Mouse (Mus musculus) cerebellum, adult 9-10 months (tissue): ENCODE results near the gene Abca1.

Experiments used
- DNase-seq: peaks from one replicate; pipeline ENCODE4 v3.0.0; 2022

Abca1 gene

GRCm38 (mm10) chr4:53120038-53120685 is 39.5 kb downstream of the Abca1 start:
- no peak for DNase-seq

DNA sequence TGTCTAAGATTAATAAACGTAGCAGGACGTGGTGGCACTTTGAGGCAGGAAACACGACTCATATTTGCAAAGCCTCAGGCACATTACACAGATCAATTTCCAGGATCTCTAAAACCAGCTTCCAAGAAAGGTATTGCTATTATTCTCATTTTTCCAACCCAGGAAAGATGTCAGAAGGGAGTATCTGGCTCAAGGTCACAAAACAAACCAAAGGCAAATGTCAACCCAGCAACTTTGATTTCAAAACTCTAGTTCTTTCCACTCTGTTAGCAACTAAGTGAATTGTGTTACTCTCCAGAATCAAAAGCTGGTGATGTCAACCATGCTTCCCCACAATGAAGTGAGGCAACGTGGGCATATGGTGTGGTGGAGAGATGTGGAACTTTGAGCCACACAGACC is 41.1 kb downstream of the Abca1 start:
- no peak for DNase-seq

GRCm38 (mm10) chr4:53117610-53118009 is 42.1 kb downstream of the Abca1 start:
- peak; percentile 28 for DNase-seq

DNA sequence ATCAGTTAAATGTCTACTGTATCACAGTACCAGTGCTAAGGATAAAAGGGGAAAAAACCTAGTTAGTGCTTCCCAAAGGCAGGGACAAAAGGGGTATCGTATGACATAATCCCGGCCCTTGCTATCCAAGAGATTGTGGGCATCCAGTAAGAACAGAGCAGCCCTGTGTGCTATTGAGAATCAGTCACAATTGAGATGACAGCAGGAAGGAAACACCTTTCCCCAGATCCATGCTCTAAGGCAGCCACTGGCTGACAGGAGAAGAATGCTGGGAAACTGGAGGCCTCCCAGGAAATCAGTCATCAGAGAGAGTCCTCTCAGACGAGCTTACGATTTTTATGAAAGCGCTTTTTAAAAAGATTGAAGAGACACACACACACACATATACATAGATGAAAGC is 42.6 kb downstream of the Abca1 start:
- DNase-seq = no peak

DNA sequence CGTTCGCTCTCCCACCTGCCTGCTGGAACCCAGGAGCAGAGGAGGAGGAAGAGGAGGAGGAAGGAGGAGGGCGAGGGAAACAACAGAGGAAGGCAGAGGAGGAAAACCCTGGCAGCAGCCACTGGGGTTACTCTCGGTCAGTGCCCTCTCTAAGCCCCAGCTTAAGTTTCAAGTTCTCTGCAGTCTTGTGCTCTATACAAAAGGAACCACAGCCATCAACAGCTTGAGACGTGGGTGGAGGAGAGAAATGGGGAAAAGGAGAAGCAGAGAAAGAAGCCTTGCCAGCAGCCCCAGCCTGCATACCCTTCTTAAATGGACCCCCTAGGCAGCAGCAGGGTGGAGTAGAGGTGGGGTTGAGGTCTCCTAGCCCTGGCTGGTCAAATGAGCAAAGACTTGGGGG is 43.8 kb downstream of the Abca1 start:
- no peak for DNase-seq

- no peak for DNase-seq
Observed at GRCm38 (mm10) chr4:53115410-53115809, 44.3 kb downstream of the Abca1 start.

DNA sequence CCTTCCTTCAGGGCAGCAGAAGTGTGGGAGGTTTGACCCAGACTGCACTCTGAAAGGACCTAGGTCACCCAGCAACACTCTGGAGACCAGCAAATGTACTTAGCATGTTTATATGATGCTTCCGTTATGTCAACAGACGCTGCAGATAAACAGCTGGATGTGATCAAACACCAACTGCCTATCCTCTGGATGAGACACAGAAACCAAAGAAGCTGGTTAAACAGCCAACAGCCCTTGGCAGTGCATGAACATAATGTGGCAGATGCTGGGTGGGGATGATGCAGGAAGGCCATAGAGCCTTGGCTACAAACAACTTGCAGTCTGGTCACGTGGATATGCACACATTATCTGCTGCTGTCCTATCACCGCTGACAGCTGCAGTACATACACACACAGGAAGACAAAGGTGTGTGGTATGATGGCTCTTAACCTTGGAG is 47.8 kb downstream of the Abca1 start:
- DNase-seq = no peak

DNA sequence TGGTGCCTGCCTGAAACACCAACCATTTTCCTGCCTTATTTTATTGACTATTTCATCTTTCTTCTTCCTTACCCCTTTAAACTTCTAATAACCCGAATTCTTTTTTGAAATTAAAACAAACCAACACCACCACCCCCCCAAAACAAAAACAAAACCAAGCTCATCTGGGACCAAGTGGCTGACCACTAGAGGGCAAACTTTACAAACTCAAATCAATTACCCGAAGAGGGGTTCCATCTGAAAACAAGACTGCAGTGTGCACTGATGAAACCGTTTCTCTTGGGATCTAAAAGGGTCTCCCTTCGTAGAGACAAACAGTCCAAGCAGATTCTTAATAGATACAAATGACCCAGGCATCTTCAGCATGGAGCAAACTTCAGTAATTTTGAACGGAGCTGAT is 49.3 kb downstream of the Abca1 start:
- peak; percentile 50 for DNase-seq

DNA sequence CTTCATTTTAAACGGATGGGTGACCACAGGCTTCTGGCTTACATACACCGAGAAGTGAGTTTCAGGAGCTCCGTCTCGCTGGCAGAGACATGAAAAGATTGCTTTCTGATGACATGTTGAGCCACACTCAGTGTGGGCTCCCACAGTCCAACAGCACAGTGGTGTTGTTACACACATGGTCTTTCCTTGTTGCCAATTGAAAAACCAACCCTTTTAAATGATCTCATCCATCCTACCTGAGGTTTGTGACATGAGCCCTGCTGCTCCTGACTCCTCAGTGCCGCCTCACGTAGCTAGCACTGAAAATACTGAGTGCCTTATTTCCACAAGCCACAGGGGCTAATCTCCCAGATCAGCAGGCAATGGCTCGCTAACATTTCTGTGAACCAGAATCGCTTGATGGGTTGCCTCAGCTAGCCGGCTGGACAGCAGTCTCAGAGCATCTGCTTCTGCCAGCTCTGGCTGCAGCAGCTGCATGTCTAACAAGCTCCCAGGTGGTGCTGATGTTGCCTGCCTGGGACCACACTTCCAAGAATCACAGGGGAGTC is 50.2 kb downstream of the Abca1 start:
- no peak for DNase-seq

- no peak for DNase-seq
Observed at GRCm38 (mm10) chr4:53108194-53108593, 51.5 kb downstream of the Abca1 start.

- no peak for DNase-seq
Observed at GRCm38 (mm10) chr4:53106732-53107131, 53.0 kb downstream of the Abca1 start.

DNA sequence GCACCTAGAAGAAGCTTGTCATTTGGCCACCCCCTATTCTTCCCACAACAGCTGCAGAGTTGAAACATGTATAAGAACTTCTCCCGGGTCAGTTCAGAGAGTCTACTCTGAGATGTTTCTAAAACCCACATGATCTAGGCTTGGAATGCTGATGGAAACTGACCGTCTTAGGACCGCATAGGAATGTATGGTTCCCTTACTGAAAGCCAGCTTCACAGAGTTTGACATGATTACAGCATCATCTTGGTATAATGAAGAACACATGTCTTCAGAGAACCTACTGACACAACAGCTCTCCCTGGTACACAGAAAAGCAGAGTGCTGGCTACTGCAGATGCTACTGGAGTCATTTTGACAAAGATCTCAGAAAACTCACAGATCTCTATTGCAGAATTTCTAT is 53.6 kb downstream of the Abca1 start:
- DNase-seq = no peak

DNA sequence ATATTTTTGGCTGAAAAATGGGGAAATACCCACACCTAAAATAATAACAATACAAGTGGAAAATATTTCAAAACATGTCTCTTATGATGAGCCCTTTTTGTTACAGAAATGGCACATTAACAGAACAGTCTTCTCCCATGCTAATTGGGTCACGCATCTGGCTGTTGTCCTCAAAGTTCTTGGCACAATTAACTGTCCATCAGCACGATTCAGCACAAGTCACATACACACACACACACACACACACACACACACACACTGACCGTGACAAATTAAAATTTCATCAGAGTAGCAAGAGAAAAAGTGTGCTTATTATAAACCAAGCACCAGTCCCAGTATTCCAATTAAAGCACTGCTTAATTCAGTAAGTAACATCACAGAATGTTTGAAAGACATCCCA is 55.1 kb downstream of the Abca1 start:
- no peak for DNase-seq

DNA sequence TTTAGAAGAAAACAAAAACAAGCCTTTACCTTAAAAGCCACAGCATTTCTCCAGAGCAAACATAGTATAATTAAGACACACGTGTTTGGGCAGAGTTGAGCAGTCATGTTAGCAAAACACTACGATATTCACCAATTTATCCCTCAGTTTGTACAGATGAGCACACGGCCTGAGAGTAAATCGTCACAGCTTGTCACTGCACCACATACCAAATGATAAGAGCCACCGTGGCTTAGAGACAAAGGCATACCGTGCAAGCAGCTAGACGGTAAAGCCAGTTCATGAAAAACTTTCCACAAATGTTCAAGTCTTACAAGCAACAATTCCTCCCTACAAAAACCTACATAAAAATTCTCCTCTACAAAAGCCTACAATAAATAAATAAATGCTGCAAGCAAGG is 57.2 kb downstream of the Abca1 start:
- no peak for DNase-seq

GRCm38 (mm10) chr4:53101306-53101705 is 58.4 kb downstream of the Abca1 start:
- DNase-seq = no peak

DNA sequence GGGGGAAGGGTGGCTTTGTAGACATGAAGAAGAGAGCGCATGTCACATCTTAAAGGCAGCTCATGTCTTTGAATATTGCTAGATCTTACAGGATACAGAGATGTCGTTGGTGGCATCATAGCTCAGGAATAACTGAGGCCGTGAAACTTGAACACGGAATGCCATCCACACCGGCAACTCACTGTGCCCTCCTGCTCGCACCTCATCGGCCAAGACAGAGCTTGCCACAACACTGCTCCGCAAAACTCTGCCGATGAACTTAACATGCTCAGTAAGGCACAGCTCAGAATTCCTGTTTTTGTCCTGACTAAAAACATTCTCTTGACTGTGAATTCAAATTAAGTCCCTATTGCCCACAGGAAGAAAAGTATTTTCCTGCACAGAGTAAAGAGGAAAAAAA is 59.2 kb downstream of the Abca1 start:
- no peak for DNase-seq

- DNase-seq = no peak
Observed at GRCm38 (mm10) chr4:53094850-53095249, 64.8 kb downstream of the Abca1 start.

DNA sequence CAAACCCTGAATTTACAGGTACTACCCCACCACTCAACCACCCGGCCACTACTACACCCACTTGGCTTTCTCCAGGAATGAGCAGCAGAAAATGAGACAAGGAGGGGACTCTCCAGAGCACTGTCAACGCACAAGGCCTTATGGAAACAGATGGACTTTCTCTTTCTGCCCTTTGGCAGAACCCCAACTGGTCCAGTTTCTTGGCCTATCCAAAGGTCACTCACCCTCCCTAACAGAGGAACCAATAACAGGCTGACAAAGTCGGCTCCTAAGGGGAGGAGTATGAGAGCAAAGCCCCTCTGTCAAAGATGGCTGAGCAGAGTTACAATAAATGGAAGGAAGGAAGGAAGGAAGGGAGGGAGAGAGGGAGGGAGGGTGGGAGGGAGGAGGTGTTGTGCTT is 65.4 kb downstream of the Abca1 start:
- no peak for DNase-seq

DNA sequence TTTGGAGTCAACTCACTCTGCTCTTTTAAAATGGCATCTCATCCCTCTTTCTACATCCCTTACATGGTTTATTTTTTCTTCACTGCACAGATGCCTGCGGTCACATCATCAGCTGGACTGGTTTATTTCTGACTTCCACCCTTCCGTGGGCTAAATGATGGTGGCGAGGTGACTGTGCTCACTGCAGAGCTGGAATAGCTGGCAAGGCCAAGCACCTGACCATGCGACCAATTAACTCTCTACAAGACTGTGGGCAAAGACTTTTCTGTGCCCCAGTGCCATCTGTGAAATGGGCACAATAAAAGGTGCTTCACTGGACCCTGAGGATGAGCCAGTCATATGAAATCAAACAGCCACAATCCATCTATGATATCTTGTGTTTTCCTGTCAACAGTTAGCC is 66.1 kb downstream of the Abca1 start:
- DNase-seq = no peak

GRCm38 (mm10) chr4:53089641-53090040 is 70.1 kb downstream of the Abca1 start:
- no peak for DNase-seq

DNA sequence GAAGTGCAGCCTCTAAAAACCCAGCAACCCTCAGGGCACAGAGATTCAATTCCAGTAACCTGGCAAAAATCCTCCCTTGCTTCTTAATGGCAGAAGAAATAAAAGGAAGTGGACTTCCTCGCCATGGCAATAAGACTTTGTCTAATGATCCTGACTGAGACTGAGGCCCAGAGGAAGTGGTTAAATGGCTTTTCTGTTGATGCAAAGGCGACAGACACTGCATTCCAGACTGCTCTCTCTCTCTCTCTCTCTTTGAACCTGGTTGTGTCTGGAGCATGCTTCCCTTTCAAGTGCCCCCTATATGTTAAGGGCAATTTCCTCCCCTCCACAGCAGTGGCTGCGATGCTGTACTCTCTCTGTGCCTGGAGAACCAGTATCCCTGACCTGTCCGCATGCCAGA is 70.7 kb downstream of the Abca1 start:
- DNase-seq = no peak

GRCm38 (mm10) chr4:53086636-53087035 is 73.1 kb downstream of the Abca1 start:
- DNase-seq = no peak

DNA sequence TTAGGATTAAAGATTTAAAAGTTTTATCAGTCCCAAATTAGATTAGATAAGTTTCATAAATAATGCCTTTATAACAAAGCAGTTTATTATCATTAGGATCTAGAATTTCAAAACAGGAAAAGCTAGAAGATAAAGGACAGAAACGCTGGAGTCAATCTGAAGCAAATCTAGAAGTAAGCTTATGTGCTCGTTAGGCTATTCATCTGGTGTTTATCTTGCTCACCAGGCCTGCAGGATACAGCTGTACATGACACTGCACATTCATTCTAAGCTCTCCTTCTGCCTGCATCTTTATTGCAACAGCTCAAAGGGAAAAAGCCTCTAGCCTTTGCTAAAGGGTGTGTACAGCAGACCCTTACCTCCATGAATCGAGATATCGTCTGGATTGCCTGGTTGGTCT is 74.1 kb downstream of the Abca1 start:
- DNase-seq = no peak

GRCm38 (mm10) chr4:53083071-53083470 is 76.6 kb downstream of the Abca1 start:
- no peak for DNase-seq

DNA sequence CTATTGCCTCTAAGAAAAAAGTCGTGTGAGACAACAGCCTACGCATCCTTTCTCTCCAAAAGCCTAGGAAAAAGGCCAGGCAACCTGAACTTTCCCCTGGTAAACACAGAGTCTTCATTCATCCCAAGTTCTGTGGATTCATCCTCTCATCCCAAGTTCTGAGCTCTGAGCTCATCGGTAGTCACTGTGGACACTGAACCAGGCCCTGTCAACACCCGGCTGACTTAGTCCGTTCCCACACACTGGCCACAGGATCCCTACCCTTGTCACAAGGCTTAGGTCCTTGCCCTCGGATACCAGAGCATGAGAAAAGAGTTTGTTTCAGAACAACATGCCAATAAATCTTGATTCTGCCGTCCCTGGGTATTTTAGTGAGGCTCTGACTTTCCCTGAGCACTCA is 77.2 kb downstream of the Abca1 start:
- DNase-seq = no peak
